ENCODE assay signal across 16 mouse cellular contexts in genomic region chr8:26903289-26903688, GRCm38 (mm10).
"Had no signal": no experiment of that assay in that cellular context is flagged by ENCODE, and none has a peak within 500 bp of the region (broad histone marks: within the 10 kb centered on the region; RNA-seq: fewer than 3 reads in every experiment).

No protein-coding gene starts in this region.

- ATAC-seq: liver, postnatal 0 days; midbrain, embryonic 13.5 days; midbrain, embryonic 15.5 days had no signal

- H3K36me3 ChIP-seq: liver, embryonic 13.5 days; liver, embryonic 15.5 days; lung, embryonic 15.5 days; midbrain, embryonic 13.5 days; midbrain, embryonic 15.5 days; neural tube, embryonic 12.5 days had no signal

- H3K9ac ChIP-seq: liver, embryonic 13.5 days; liver, embryonic 15.5 days; liver, postnatal 0 days; lung, embryonic 15.5 days; midbrain, embryonic 13.5 days; midbrain, embryonic 15.5 days; neural tube, embryonic 12.5 days had no signal

- DNase-seq: liver, embryonic 13.5 days; liver, postnatal 0 days; lung, postnatal 14 days; right cerebral cortex, postnatal 14 days; thymus, adult 2 months; thymus, postnatal 25 days; thymus, postnatal 4 days had no signal

- H3K9me3 ChIP-seq: liver, embryonic 13.5 days; liver, embryonic 15.5 days; lung, embryonic 15.5 days; megakaryocyte, embryonic 14.5 days; midbrain, embryonic 13.5 days; midbrain, embryonic 15.5 days; neural tube, embryonic 12.5 days had no signal

- H3K4me1 ChIP-seq: liver, embryonic 13.5 days; liver, embryonic 15.5 days; midbrain, embryonic 13.5 days; midbrain, embryonic 15.5 days; neural tube, embryonic 12.5 days had no signal

- H3K27me3 ChIP-seq: liver, embryonic 13.5 days; liver, embryonic 15.5 days; lung, embryonic 15.5 days; megakaryocyte, embryonic 14.5 days; midbrain, embryonic 13.5 days; midbrain, embryonic 15.5 days; neural tube, embryonic 12.5 days had no signal

- H3K4me3 ChIP-seq: liver, embryonic 13.5 days; liver, embryonic 15.5 days; lung, embryonic 15.5 days; megakaryocyte, embryonic 14.5 days; midbrain, embryonic 13.5 days; midbrain, embryonic 15.5 days; neural tube, embryonic 12.5 days had no signal

- H3K4me2 ChIP-seq: liver, embryonic 11.5 days; liver, embryonic 13.5 days; liver, embryonic 15.5 days; lung, embryonic 15.5 days; midbrain, embryonic 11.5 days; midbrain, embryonic 13.5 days; midbrain, embryonic 15.5 days; neural tube, embryonic 12.5 days had no signal

- H3K27ac ChIP-seq: liver, embryonic 13.5 days; liver, embryonic 15.5 days; lung, embryonic 15.5 days; macrophage; midbrain, embryonic 13.5 days; midbrain, embryonic 15.5 days; neural tube, embryonic 12.5 days had no signal
